Mouse (Mus musculus) G1E (cell line): ENCODE measurements around the gene Rab11a. TPM values are rescaled to one million over a fixed set of nuclear protein-coding genes. Genes with fewer than 3 reads are reported as not detected.

ENCODE experiments used
- ATAC-seq: 2 replicates; pipeline ENCODE4 v1.8.0; 2016; ENCODE audit warnings: mild to moderate bottlenecking; ENCODE audit not compliant: insufficient number of reproducible peaks, poor library complexity, low FRiP score, severe bottlenecking; ENCODE audit errors: extremely low read depth
- DNase-seq: peaks from one replicate; pipeline ENCODE4 v3.0.0; 2012; ENCODE audit warnings: low spot score
- H3K27me3 ChIP-seq: 2 replicates; pipeline ENCODE4 v1.6.1; 2012; ENCODE audit warnings: mild to moderate bottlenecking, low read length, inconsistent platforms; ENCODE audit not compliant: insufficient read depth
- H3K36me3 ChIP-seq: replicated peaks from 2 replicates; pipeline ENCODE3; 2012; ENCODE audit warnings: mild to moderate bottlenecking, inconsistent platforms
- H3K4me1 ChIP-seq: 2 replicates; pipeline ENCODE4 v1.6.1; 2012; ENCODE audit warnings: low read depth, low read length, inconsistent platforms, mixed read lengths; ENCODE audit not compliant: insufficient read depth
- H3K4me3 ChIP-seq: 2 replicates; pipeline ENCODE4 v1.5.1; 2012; ENCODE audit warnings: low read depth, mild to moderate bottlenecking, inconsistent platforms, low read length, moderate library complexity, mixed read lengths
- H3K9me3 ChIP-seq: replicated peaks from 2 replicates; pipeline ENCODE4 v1.6.1; 2012; ENCODE audit warnings: inconsistent platforms
- CTCF ChIP-seq: IDR thresholded peaks from 2 replicates; pipeline ENCODE4 v1.5.1; 2012; ENCODE audit warnings: low read depth, low read length, inconsistent platforms, mixed read lengths
- GATA1 ChIP-seq: IDR thresholded peaks from 2 replicates; pipeline ENCODE4 v1.6.1; 2012; ENCODE audit warnings: borderline replicate concordance, low read length, inconsistent platforms, mixed read lengths
- GATA2 ChIP-seq: IDR thresholded peaks from 2 replicates; pipeline ENCODE4 v1.6.1; 2012; ENCODE audit warnings: low read depth, low read length, inconsistent platforms, borderline replicate concordance
- POLR2AphosphoS5 ChIP-seq: IDR thresholded peaks from 2 replicates; pipeline ENCODE4 v1.6.1; 2012; ENCODE audit warnings: low read depth, low read length, inconsistent platforms; ENCODE audit not compliant: insufficient replicate concordance
- TAL1 ChIP-seq: conservative IDR thresholded peaks from 2 replicates; pipeline ENCODE4 v1.6.1; 2012; ENCODE audit warnings: low read depth, low read length, inconsistent platforms, mixed read lengths
- polyA plus RNA-seq: library from polyadenylated mRNA; stranded (reverse); fragments of >175 nt; gene quantifications from 2 replicates; pipeline ENCODE4 v1.2.3, GENCODE M21; 2012
- total RNA-seq, 2 experiments: library from RNA; stranded (forward) in 1 of 2; stranded (reverse) in 1 of 2; fragments of 200-1000 nt in 1 of 2; fragments of >200 nt in 1 of 2; fragmentation: Nextera tagmentation in 1 of 2; gene quantifications; 2 replicates each; pipeline ENCODE4 v1.2.3; 2014 to 2017

The Rab11a gene
- total and polyA plus RNA-seq, 3 experiments: 92.2 to 142 (median 139) TPM

- no peak for TF ChIP-seq TAL1
- TF ChIP-seq POLR2AphosphoS5: no peak
- TF ChIP-seq GATA2: no peak
- TF ChIP-seq CTCF: no peak
- no peak for TF ChIP-seq GATA1
- Histone ChIP-seq H3K9me3 (no peaks in the 10 kb centered on the region), H3K36me3 (peaks cover 84% of the 10 kb centered on the region), H3K4me3 (no peak overlapping the region), H3K27me3 (no peaks in the 10 kb centered on the region), H3K4me1 (peaks cover 19% of the 10 kb centered on the region)
- ATAC-seq (no peak), DNase-seq (no peak)
Measured at GRCm38 (mm10) chr9:64700451-64701311, 36.9 kb downstream of the Rab11a start.

- Histone ChIP-seq H3K36me3 (peaks cover 84% of the 10 kb centered on the region), H3K27me3 (no peaks in the 10 kb centered on the region), H3K4me1 (peaks cover 15% of the 10 kb centered on the region), H3K9me3 (no peaks in the 10 kb centered on the region), H3K4me3 (no peak overlapping the region)
- DNase-seq (no peak), ATAC-seq (no peak)
- TF ChIP-seq CTCF (no peak), POLR2AphosphoS5 (no peak), GATA1 (no peak), GATA2 (no peak), TAL1 (no peak)
Measured at GRCm38 (mm10) chr9:64698586-64698985, 39.0 kb downstream of the Rab11a start.

GRCm38 (mm10) chr9:64697677-64698076, 39.9 kb downstream of the Rab11a start:
- ATAC-seq (no peak), DNase-seq (no peak)
- peaks cover 82% of the 10 kb centered on the region for H3K36me3 ChIP-seq
- no peaks in the 10 kb centered on the region for H3K27me3 ChIP-seq
- no peak for TF ChIP-seq GATA2
- no peak for TF ChIP-seq CTCF
- no peak for TF ChIP-seq GATA1
- TF ChIP-seq TAL1: no peak
- TF ChIP-seq POLR2AphosphoS5: no peak
- no peak overlapping the region for H3K4me3 ChIP-seq
- H3K4me1 ChIP-seq: peaks cover 6% of the 10 kb centered on the region; the same call in 1 of the 2 replicates
- H3K9me3 ChIP-seq: no peaks in the 10 kb centered on the region

- no peak for ATAC-seq
- Histone ChIP-seq H3K4me1 (peaks cover 5% of the 10 kb centered on the region; the same call in 1 of the 2 replicates), H3K27me3 (no peaks in the 10 kb centered on the region), H3K4me3 (no peak overlapping the region), H3K9me3 (no peaks in the 10 kb centered on the region), H3K36me3 (peaks cover 83% of the 10 kb centered on the region)
- TF ChIP-seq TAL1 (no peak), GATA1 (no peak), GATA2 (no peak), CTCF (no peak), POLR2AphosphoS5 (no peak)
- no peak for DNase-seq
Measured at GRCm38 (mm10) chr9:64697006-64697405, 40.6 kb downstream of the Rab11a start.

- ATAC-seq: no peak
- H3K4me3 ChIP-seq: no peak overlapping the region
- DNase-seq: no peak
- peaks cover 5% of the 10 kb centered on the region; the same call in 1 of the 2 replicates for H3K4me1 ChIP-seq
- TF ChIP-seq GATA2 (no peak), TAL1 (no peak), GATA1 (no peak), CTCF (no peak), POLR2AphosphoS5 (no peak)
- H3K36me3 ChIP-seq: peaks cover 78% of the 10 kb centered on the region
- no peaks in the 10 kb centered on the region for H3K9me3 ChIP-seq
- H3K27me3 ChIP-seq: no peaks in the 10 kb centered on the region
Measured at GRCm38 (mm10) chr9:64696404-64696803, 41.2 kb downstream of the Rab11a start.

- no peak overlapping the region for H3K4me3 ChIP-seq
- ATAC-seq: no peak
- no peak for DNase-seq
- TF ChIP-seq GATA1 (no peak), GATA2 (no peak), TAL1 (no peak)
- H3K9me3 ChIP-seq: no peaks in the 10 kb centered on the region
- H3K36me3 ChIP-seq: peaks cover 68% of the 10 kb centered on the region
- H3K27me3 ChIP-seq: no peaks in the 10 kb centered on the region
- H3K4me1 ChIP-seq: peaks cover 5% of the 10 kb centered on the region; the same call in 1 of the 2 replicates
Measured at GRCm38 (mm10) chr9:64695266-64695665, 42.3 kb downstream of the Rab11a start.

- peaks cover 55% of the 10 kb centered on the region for H3K36me3 ChIP-seq
Measured at GRCm38 (mm10) chr9:64693094-64693493, 44.5 kb downstream of the Rab11a start.

More at GRCm38 (mm10) chr9:64693094-64693493, 44.5 kb downstream of the Rab11a start:
- DNase-seq (no peak), ATAC-seq (no peak)
- TF ChIP-seq TAL1 (no peak), POLR2AphosphoS5 (no peak), GATA1 (no peak), CTCF (no peak), GATA2 (no peak)
- H3K4me1 ChIP-seq: no peaks in the 10 kb centered on the region; the same call in 1 of the 2 replicates
- H3K27me3 ChIP-seq: peaks cover 12% of the 10 kb centered on the region; the same call in 1 of the 2 replicates
- H3K4me3 ChIP-seq: no peak overlapping the region
- no peaks in the 10 kb centered on the region for H3K9me3 ChIP-seq
